Mouse (Mus musculus): Measurements from ENCODE around the gene Kcnh3. TPM values are rescaled to one million over a fixed set of nuclear protein-coding genes. Genes with fewer than 3 reads are reported as not detected.
"Not testable (repeated sequence)": the region's sequence is repeated elsewhere in the genome, so short reads cannot be mapped to it uniquely, and the experiment has no call there.

The Kcnh3 gene
- total RNA-seq, 1 experiment from 2014 or later, result 0.12 TPM

DNA sequence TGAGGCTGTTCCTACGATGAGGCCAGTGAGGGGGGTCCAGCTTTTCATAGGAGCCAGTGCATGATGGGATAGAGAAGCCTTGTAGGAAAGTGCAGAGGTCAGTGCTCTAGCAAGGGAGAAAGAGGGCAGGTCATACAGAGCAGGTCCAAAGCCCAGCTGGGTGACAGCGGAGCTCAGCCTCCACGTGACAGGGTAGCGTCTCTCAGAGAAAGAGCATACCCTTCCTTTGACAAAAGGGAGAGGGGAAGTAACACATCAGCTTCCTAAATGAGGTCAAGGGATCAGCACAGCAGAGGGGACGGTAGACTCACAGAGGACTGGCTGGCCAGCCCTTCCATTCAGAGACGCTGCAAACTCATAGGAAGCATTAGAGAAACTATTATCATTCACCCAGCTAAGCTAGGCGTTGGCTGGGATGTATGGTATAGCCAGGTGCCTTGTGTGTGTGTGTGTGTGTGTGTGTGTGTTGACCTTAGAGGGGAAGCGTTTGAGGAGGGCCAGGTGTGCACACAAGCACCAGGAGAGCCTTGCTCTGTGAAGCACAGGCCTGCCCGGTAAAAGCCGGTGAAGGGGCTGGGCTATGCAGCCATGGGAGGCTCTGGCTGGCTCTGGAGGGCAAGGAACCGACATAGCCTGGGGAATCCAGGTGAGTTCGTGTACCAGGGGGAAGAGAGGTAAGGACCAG, 9.8 kb downstream of the Kcnh3 start:
- no peak for ATAC-seq (ENCODE audit: extremely low read depth, insufficient number of reproducible peaks, low FRiP score, poor library complexity, severe bottlenecking)

DNA sequence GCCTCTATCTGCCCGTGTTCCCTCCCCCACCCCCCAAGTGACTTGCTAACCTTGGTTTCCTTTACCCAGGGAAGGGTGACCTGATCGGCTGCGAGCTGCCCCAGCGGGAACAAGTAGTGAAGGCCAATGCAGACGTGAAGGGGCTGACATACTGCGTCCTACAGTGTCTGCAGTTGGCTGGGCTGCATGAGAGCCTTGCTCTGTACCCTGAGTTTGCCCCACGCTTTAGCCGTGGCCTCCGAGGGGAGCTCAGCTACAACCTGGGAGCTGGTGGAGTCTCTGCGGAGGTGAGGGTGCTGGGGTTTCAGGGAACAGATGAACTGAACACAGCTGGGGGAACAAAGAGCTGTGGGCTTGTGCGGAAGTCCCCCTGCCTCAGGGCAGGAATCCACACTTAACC, 13.3 kb downstream of the Kcnh3 start:
- ATAC-seq (ENCODE audit: extremely low read depth, insufficient number of reproducible peaks, low FRiP score, poor library complexity, severe bottlenecking), result no peak

DNA sequence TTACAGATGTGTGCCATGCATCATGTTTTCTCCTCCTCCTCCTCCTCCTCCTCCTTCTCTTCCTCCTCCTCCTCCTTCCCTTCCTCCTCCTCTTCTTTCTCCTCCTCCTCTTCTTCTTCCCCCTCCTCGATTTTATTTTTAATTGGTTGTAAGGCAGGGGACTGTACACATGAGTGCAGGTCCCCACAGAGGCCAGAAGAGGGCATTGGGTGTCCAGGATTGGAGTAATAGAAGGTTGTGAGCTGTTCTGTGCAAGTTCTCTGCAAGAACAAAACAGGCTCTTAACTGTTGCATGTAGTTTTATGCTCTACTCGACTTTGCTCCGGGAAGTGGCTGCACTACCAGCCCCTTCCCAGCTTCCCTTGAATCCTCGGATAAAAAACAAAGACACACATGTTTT, 15.5 kb downstream of the Kcnh3 start:
- no peak for ATAC-seq (ENCODE audit: extremely low read depth, insufficient number of reproducible peaks, low FRiP score, poor library complexity, severe bottlenecking)

DNA sequence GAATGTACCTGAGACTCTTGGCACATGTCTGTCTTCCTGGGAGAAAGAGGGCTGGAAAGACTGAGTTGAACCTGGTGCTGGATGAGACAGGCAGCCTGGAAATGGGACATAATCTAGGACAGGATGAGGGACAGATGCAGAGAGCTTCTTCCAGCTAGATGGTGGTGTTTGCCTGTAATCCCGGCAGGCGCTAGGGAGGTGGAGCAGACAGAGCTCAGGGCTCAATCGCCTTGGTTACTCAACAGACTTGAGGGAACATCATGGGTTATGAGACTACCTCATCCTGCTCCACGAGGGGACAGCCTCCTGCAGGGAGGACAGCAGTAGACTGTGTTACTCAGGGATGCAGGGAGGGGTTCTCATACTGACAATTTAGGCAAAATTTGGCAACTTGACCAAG, 16.6 kb downstream of the Kcnh3 start:
- ATAC-seq (ENCODE audit: extremely low read depth, insufficient number of reproducible peaks, low FRiP score, poor library complexity, severe bottlenecking), result no peak

DNA sequence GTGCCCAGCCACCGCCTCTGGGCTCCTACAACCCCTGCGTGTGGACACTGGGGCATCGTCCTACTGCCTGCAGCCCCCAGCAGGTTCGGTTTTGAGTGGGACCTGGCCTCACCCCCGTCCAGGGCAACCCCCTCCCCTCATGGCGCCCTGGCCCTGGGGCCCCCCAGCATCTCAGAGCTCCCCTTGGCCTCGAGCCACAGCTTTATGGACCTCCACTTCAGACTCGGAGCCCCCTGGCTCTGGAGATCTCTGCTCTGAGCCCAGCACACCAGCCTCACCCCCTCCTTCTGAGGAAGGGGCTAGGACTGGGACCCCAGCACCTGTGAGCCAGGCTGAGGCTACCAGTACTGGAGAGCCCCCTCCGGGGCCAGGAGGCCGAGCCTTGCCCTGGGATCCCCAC, 17.4 kb downstream of the Kcnh3 start:
- no peak for ATAC-seq (ENCODE audit: extremely low read depth, insufficient number of reproducible peaks, low FRiP score, poor library complexity, severe bottlenecking)

DNA sequence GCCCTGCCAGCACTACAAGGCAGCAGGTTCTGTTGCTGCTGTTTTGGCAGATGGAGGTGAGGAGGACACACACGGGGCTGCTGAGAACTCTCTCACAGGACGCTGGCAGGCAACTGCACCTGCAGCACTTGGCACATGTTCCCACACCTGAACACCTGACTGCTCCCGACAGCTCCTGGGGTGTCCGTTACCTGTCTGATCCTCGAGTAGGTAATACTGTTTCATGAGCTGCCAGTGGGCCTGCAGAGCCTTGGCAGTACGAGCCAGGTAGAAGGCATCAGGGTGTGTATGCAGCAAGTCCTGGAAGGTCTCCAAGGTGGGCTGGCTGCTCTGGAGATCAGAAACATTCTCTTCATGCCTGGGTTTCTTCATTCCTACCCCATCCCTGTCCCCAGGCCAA, 22.1 kb downstream of the Kcnh3 start:
- not testable (repeated sequence) for ATAC-seq (ENCODE audit: extremely low read depth, insufficient number of reproducible peaks, low FRiP score, poor library complexity, severe bottlenecking)

DNA sequence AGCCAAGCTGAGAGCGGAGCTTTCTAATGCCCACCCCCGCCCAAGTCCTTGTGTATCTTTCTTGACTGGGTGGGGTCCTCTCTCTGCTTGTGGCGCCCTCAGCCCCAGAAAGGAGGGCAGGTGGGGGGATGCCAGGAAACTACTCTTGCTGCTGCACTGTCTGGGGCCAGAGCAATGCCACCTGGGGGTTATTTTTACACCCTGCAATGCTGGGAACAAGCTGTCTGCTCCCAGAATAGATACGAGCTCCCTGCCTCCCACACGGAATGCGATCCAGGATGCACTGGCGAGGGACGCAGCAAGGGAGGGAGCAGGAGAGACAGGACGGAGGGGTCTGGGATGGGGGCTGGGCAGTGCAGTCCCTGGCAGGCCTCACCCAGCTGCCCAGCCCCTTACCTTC, 24.3 kb downstream of the Kcnh3 start:
- no peak for ATAC-seq (ENCODE audit: extremely low read depth, insufficient number of reproducible peaks, low FRiP score, poor library complexity, severe bottlenecking)

DNA sequence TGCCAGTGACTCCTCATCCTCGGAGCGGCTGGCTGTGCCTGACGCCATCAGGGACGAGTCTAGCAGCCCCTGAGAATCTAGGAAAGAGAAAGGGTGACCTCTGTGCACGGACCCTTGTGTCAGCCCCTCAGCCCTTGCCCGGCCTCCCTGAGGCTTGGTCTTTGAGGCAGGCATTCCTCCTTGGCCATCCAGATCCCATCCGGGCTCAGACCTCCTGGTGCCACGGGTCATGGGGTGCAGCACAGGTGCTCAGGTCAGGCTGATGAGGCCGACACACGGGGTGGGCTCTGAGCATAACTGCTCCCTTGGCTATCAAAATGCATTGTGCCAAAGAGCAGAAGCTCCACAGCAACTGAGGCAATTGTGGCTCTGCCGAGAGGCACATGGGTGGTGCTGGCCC, 25.3 kb downstream of the Kcnh3 start:
- ATAC-seq (ENCODE audit: extremely low read depth, insufficient number of reproducible peaks, low FRiP score, poor library complexity, severe bottlenecking), result no peak

DNA sequence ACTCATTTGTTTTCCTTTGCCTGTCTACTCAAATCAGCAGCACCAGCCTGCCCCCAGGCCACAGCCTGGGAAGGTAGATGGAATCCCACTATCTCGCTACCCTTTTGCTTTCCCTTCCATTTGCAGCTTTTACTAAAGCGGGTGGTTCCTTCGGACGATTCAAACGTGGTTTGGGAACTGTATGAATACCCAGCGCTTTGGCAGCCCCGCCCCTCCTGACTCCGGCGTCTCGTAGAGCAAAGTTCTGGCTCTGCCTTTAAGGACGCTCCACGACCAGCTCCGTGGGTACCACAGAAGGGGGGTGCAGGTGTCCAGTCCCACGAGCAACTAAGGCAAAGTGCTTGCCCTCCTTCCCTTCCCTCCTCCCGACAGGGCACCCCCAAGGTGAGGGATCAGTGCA, 26.4 kb downstream of the Kcnh3 start:
- not testable (repeated sequence) for ATAC-seq (ENCODE audit: extremely low read depth, insufficient number of reproducible peaks, low FRiP score, poor library complexity, severe bottlenecking)

DNA sequence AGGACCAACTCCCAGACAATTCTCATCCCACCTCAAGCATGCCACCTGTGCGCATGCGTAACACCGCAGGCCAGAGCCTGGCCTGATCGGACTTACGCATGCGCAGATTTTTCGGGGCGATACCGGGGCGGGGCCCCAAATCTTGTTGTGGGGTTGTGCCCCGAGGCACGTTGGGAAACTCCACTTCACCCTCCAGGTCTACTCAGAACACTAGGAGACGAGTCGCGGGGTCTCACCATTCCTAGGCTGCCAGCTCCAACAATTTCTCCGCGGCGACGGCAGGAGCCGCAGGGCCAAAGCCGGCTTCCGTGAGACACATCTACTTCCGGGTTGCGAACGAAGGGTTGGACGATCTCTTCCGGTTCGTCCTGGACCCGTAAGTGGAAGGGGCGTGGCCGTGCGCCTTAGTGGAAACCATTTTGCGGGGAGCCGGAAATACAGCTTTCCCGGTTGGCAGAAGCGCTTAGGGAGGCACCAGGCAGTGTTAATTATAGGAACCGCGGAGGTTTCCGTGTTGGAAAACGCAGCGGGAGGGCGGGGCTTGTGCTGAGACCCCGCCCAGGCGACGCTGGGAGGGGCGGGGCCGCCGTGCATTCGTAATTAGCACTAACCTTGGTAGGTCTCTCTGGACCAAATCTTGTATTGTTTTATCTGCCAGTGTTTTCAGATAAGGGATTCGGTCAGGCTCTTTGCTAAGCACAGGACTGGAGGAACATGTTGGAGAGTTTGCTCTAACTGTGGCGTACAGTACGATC, 27.1 kb downstream of the Kcnh3 start, which contains the start of gene Mcrs1:
TSS of gene Mcrs1 (minus strand) at position 336 of the 755 bp plus-strand sequence.
- ATAC-seq (ENCODE audit: extremely low read depth, insufficient number of reproducible peaks, low FRiP score, poor library complexity, severe bottlenecking), result peak; percentile 89

DNA sequence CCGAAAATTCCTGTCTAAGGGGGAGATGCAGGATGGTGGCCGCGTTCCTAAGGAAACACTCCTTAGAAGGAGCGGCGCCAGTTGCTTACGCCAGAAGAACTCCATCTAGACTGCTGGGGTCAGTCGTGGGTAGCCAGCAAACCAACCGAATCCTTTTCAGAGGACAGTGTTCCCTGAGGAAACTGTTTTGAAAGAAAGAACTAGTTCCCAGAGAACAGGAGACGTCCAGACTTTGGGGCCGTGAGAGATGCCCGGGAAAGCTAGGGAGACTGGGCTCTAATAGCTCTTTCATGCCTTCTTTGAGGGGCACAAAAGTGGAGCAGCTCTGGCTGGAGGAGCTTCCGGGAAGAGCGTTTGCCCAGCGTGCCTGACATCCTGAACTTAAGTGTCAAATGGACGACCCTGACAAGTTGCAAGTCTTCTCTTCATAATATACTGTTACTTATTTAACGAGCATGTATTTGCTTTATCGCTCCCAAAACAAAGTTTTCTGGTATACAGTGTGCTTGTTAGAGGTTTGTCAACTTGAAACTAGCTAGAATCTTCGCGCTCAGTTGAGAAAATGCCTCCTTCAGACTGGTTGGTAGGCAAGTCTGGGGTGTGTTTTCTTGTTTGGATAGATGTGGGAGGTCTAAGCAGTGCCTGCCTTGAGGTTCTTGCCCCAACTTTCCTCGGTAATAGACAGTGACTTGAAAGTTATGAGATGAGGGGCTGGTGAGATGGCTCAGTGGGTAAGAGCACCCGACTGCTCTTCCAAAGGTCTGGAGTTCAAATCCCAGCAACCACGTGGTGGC, 27.9 kb downstream of the Kcnh3 start:
- no peak for ATAC-seq (ENCODE audit: extremely low read depth, insufficient number of reproducible peaks, low FRiP score, poor library complexity, severe bottlenecking)

DNA sequence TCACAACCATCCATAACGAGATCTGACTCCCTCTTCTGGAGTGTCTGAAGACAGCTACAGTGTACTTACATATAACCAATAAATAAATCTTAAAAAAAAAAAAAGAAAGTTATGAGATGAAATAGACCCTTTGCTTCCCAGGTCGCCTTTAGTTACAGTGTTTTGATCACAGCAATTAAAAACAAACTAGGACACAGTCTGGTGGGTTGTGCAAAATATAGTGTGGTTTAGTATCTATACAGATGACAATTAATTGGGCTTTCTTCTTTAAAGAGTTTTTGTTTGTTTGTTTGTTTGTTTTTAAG, 28.5 kb downstream of the Kcnh3 start:
- ATAC-seq (ENCODE audit: extremely low read depth, insufficient number of reproducible peaks, low FRiP score, poor library complexity, severe bottlenecking), result not testable (repeated sequence)

DNA sequence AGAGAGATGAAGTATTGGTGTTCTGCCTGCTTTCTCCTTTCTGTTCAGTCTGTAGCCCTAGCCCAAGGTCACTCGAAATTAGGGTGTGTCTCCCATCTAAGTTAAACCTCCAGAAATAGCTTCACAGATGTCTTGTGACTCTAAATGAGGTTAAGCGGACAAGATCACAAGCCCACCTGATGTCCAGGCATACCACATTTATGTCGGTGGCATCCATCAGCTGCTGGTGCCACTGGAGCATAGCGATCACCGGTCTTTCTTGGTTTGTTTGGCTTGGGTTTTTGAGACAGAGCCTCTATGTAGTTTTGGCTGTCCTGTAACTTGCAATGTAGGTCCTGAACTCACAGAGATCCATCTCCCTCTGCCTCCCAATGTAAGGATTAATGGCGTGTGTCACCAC, 29.1 kb downstream of the Kcnh3 start:
- ATAC-seq (ENCODE audit: extremely low read depth, insufficient number of reproducible peaks, low FRiP score, poor library complexity, severe bottlenecking), result no peak

DNA sequence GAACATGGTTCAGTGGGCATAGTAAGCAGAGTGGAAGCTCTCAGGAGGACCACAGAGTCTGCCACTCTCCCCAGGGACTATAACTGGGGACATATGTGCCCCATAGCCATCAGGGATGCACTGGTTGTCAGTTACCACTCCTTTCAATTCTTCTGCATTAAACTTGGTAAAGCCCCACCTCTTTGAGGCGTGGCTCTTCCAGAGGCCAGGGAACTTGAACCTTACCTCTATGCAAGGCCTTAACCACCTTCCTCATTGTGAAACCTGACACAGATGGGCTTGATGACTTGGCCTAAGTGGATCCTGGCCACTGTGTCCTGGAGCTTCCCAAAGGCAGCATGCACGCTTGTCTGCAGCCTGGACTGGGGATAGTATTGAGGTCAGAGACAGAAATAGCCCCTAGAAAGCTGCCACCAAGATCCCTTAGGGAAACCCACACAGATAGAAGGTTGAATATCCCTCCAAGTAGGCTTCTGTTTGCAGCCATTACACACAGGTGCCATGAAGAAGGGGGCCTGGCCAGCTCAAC, 29.9 kb downstream of the Kcnh3 start:
- no peak for ATAC-seq (ENCODE audit: extremely low read depth, insufficient number of reproducible peaks, low FRiP score, poor library complexity, severe bottlenecking)

DNA sequence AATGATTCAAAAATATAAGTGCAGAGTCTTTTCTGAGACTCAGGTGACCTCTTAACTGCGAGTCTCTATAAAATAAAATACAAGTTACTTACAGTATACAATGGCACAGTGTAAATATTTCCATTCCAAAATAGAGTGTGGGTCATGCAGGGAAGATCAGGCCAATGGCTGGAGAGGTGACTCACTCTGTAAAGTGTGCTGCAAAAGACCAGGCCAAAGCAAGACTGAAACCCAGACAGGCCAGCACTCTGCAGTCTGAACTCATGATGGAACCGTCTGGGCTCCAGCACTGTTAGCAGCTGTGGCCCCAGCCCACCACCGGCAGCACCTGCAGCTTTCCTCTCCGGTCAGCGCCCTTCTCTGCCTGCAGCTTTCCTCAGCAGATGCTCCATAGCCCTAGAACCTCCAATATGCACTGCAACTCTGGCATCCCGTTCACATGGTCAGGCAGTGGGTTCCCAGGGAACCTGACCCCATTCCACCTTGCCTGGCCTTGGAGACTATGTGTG, 30.6 kb downstream of the Kcnh3 start:
- ATAC-seq (ENCODE audit: extremely low read depth, insufficient number of reproducible peaks, low FRiP score, poor library complexity, severe bottlenecking), result no peak

DNA sequence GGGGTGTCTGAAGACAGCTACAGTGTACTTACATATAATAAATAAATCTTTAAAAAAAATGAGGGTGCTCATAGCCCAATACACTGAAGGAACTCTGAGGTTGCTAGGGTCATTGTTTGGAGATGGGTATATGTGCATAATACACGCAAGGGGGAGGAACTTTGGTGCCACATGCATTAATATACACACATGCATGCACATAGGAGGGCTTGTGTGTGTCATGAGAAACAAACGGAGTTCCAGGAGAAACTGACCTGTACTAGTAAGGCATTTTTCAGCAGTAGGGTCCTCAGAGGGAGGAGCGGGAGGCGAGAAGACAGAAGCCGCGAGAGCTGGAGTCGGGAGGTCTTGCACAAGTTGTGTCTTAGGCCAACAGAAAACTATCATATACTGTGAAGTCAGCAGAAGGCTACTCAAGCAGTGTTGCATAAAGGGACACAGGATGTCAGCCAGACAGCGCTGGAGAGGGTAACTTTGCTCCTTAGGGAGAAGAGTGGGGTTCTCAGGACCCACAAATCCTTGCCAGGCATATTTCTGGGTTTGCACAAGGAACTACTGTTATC, 34.6 kb downstream of the Kcnh3 start:
- ATAC-seq (ENCODE audit: extremely low read depth, insufficient number of reproducible peaks, low FRiP score, poor library complexity, severe bottlenecking), result no peak

DNA sequence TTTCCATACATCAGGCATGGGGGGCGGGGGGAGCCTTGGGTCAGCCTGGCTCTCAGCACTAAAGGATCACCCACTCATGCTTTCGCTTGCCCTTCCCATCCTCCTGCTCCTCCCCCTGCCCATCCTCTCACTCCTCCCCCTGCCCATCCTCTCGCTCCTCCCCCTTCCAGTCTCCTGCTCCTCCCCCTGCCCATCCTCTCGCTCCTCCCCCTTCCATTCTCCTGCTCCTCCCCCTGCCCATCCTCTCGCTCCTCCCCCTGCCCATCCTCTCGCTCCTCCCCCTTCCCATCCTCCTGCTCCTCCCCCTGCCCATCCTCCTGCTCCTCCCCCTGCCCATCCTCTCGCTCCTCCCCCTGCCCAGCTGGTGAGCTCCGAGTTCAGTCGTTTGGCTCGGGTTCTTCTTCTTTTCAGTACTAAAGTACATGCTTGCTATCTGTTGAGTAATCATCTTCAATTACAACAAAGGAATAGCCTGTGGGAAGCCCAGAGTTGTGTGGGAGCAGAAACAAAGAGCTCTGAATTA, 35.1 kb downstream of the Kcnh3 start:
- ATAC-seq (ENCODE audit: extremely low read depth, insufficient number of reproducible peaks, low FRiP score, poor library complexity, severe bottlenecking), result peak; percentile 72

DNA sequence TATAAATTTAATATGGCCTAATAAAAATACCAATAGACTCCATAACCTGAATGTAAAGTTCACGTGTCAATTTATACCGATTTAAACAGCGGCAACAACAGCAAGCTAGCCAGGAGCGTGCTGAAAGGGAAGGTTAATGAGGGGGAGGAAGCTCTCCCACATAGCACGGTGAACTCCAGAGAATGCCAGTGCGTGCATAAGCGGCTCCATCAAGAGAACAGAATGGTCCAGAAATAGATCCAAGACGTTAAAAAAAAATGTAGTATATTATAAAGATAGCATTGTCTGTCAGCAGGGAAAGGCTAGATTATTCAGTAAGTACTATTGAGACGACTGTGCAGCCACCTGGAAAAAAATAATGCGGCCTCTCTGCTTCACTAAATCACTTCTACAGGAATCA, 38.0 kb downstream of the Kcnh3 start:
- no peak for ATAC-seq (ENCODE audit: extremely low read depth, insufficient number of reproducible peaks, low FRiP score, poor library complexity, severe bottlenecking)

DNA sequence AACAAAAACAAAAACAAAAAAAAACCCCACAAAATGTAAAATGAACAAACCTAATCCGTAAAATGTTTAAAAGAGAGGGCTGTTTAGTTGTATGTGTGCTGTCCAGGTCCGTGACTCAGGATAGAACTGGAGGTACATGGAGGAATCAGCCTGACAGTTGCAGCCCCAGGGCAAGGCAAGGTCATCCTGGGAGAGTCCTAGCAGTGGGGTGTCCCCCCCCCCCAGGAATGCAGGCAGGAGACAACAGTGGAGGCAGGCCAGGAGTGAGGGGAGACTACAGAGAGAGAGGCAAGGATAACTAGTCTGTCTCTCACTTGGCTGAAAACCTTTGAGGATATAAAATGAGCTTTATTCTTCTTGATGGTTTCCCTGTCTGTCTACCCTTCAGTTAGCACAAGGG, 39.7 kb downstream of the Kcnh3 start:
- ATAC-seq (ENCODE audit: extremely low read depth, insufficient number of reproducible peaks, low FRiP score, poor library complexity, severe bottlenecking), result no peak

Measured in neutrophil, adult 5-6 weeks (primary cell).